Mouse (Mus musculus): ENCODE results near the gene Dnmbp.

Gene Dnmbp

GRCm38 (mm10) chr19:43916586-43917405 is 23.2 kb downstream of the Dnmbp start:
- no peak for ATAC-seq (ENCODE audit: insufficient number of reproducible peaks, low FRiP score, low TSS enrichment)

- no peak for ATAC-seq (ENCODE audit: insufficient number of reproducible peaks, low FRiP score, low TSS enrichment)
These were observed 24.6 kb downstream of the Dnmbp start for GRCm38 (mm10) chr19:43915431-43915830.

GRCm38 (mm10) chr19:43914986-43915385 is 25.0 kb downstream of the Dnmbp start:
- ATAC-seq (ENCODE audit: insufficient number of reproducible peaks, low FRiP score, low TSS enrichment), result no peak

- no peak for ATAC-seq (ENCODE audit: insufficient number of reproducible peaks, low FRiP score, low TSS enrichment)
These were observed 27.1 kb downstream of the Dnmbp start for GRCm38 (mm10) chr19:43912775-43913486.

GRCm38 (mm10) chr19:43906492-43906891 is 33.5 kb downstream of the Dnmbp start:
- ATAC-seq (ENCODE audit: insufficient number of reproducible peaks, low FRiP score, low TSS enrichment), result no peak

- ATAC-seq (ENCODE audit: insufficient number of reproducible peaks, low FRiP score, low TSS enrichment), result no peak
These were observed 34.0 kb downstream of the Dnmbp start for GRCm38 (mm10) chr19:43905985-43906384.

GRCm38 (mm10) chr19:43905136-43905535 is 34.9 kb downstream of the Dnmbp start:
- no peak for ATAC-seq (ENCODE audit: insufficient number of reproducible peaks, low FRiP score, low TSS enrichment)

- no peak for ATAC-seq (ENCODE audit: insufficient number of reproducible peaks, low FRiP score, low TSS enrichment)
These were observed 35.7 kb downstream of the Dnmbp start for GRCm38 (mm10) chr19:43904327-43904726.

GRCm38 (mm10) chr19:43902887-43903286 is 37.1 kb downstream of the Dnmbp start:
- no peak for ATAC-seq (ENCODE audit: insufficient number of reproducible peaks, low FRiP score, low TSS enrichment)

GRCm38 (mm10) chr19:43900690-43901089 is 39.3 kb downstream of the Dnmbp start:
- ATAC-seq (ENCODE audit: insufficient number of reproducible peaks, low FRiP score, low TSS enrichment), result no peak

GRCm38 (mm10) chr19:43898547-43898946 is 41.4 kb downstream of the Dnmbp start:
- no peak for ATAC-seq (ENCODE audit: insufficient number of reproducible peaks, low FRiP score, low TSS enrichment)

- no peak for ATAC-seq (ENCODE audit: insufficient number of reproducible peaks, low FRiP score, low TSS enrichment)
These were observed 43.5 kb downstream of the Dnmbp start for GRCm38 (mm10) chr19:43896441-43896840.

- no peak for ATAC-seq (ENCODE audit: insufficient number of reproducible peaks, low FRiP score, low TSS enrichment)
These were observed 44.0 kb downstream of the Dnmbp start for GRCm38 (mm10) chr19:43895951-43896350.

GRCm38 (mm10) chr19:43894821-43895220 is 45.2 kb downstream of the Dnmbp start:
- ATAC-seq (ENCODE audit: insufficient number of reproducible peaks, low FRiP score, low TSS enrichment), result no peak

- ATAC-seq (ENCODE audit: insufficient number of reproducible peaks, low FRiP score, low TSS enrichment), result no peak
These were observed 45.9 kb downstream of the Dnmbp start for GRCm38 (mm10) chr19:43894070-43894469.

- no peak for ATAC-seq (ENCODE audit: insufficient number of reproducible peaks, low FRiP score, low TSS enrichment)
These were observed 49.5 kb downstream of the Dnmbp start for GRCm38 (mm10) chr19:43890487-43890886.

GRCm38 (mm10) chr19:43887725-43888124 is 52.3 kb downstream of the Dnmbp start:
- ATAC-seq (ENCODE audit: insufficient number of reproducible peaks, low FRiP score, low TSS enrichment), result no peak

GRCm38 (mm10) chr19:43887242-43887641 is 52.7 kb downstream of the Dnmbp start:
- no peak for ATAC-seq (ENCODE audit: insufficient number of reproducible peaks, low FRiP score, low TSS enrichment)

- no peak for ATAC-seq (ENCODE audit: insufficient number of reproducible peaks, low FRiP score, low TSS enrichment)
These were observed 53.5 kb downstream of the Dnmbp start for GRCm38 (mm10) chr19:43886371-43887099.

GRCm38 (mm10) chr19:43884668-43885498 is 55.1 kb downstream of the Dnmbp start:
- no peak for ATAC-seq (ENCODE audit: insufficient number of reproducible peaks, low FRiP score, low TSS enrichment)

All from cerebellum, adult (tissue).